Mouse (Mus musculus) bone marrow, adult 2 months (tissue): Measurements from ENCODE around the gene Zbtb48.

Source experiments
- CTCF ChIP-seq: fragments of 200-500 bp; IDR thresholded peaks from 2 replicates; pipeline ENCODE4 v1.5.1; 2011; ENCODE audit warnings: low read length, control low read depth; ENCODE audit not compliant: control insufficient read depth, insufficient read depth
- POLR2A ChIP-seq: fragments of 200-500 bp; IDR thresholded peaks from 2 replicates; pipeline ENCODE4 v1.6.1; 2011; ENCODE audit warnings: low read depth, mild to moderate bottlenecking, control low read depth, low read length, borderline replicate concordance; ENCODE audit not compliant: control insufficient read depth

GRCm38 (mm10) chr4:151995371-151996172 is 31.9 kb downstream of the Zbtb48 start:
- TF ChIP-seq POLR2A = no peak
- TF ChIP-seq CTCF = no peak
